Mouse (Mus musculus) brain, embryonic 14.5 days (tissue): ENCODE measurements at regions not wholly inside any gene's neighbourhood (a gene's known extent, or its start where the extent isn't known, plus 50 kb on each side); places are given as distances from the start of the nearest gene placed in this dataset.

Experiments used
- CTCF ChIP-seq: fragments of 200-500 bp; IDR thresholded peaks from 2 replicates; pipeline ENCODE4 v1.5.1; 2012; ENCODE audit warnings: inconsistent platforms, mild to moderate bottlenecking, moderate library complexity, borderline replicate concordance; ENCODE audit not compliant: insufficient read depth, insufficient read length; ENCODE audit errors: extremely low read depth
- POLR2A ChIP-seq: fragments of 200-500 bp; IDR thresholded peaks from 2 replicates; pipeline ENCODE4 v1.6.1; 2012; ENCODE audit warnings: mild to moderate bottlenecking, inconsistent platforms, borderline replicate concordance; ENCODE audit not compliant: poor library complexity, insufficient read depth, insufficient read length, severe bottlenecking; ENCODE audit errors: extremely low read depth

DNA sequence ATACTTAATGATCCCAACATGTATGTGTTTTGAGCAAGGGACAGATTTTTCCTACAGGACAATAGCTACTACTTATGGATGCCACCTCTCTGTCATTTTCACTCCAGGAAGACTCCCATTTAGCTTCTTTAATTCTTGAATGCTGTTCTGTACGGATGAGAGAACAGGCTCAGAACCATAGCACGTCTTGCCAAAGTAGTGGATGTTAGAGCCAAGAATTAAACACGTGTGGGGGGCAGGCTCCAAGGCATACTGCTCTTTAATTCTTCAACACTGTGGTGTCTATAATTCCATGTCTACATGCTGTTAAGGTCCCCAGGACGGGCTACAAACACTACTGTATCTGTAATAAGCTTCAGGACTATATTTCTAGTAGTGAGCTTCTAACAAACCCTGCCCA, 74.7 kb upstream of the Ssbp2 start:
- no peak for TF ChIP-seq CTCF
- TF ChIP-seq POLR2A: no peak
